Mouse (Mus musculus) forebrain, postnatal 0 days (tissue): ENCODE results near the gene Mgp. TPM values are rescaled to one million over a fixed set of nuclear protein-coding genes. Genes with fewer than 3 reads are reported as not detected.

ENCODE experiments used
- ATAC-seq: fragments of 200-750 bp; cut with Nextera tagmentation; 2 replicates; pipeline ENCODE4 v1.8.0; 2017; ENCODE audit warnings: mild to moderate bottlenecking, moderate library complexity
- DNase-seq: peaks from one replicate; pipeline ENCODE4 v3.0.0-alpha.2; 2015
- H3K27ac ChIP-seq: fragments of 300-500 bp; sonication (generic); 2 replicates; pipeline ENCODE4 v1.5.1; 2014; ENCODE audit warnings: low read depth, mild to moderate bottlenecking, antibody characterized with exemption, low read length, moderate library complexity, mixed read lengths
- H3K27me3 ChIP-seq: fragments of 300-500 bp; sonication (generic); 2 replicates; pipeline ENCODE4 v1.6.1; 2014; ENCODE audit warnings: mild to moderate bottlenecking, low read length, mixed read lengths; ENCODE audit not compliant: insufficient read depth
- H3K36me3 ChIP-seq: fragments of 300-500 bp; sonication (generic); 2 replicates; pipeline ENCODE4 v1.6.1; 2014; ENCODE audit warnings: mild to moderate bottlenecking, moderate library complexity; ENCODE audit not compliant: insufficient read depth
- H3K4me1 ChIP-seq: fragments of 300-500 bp; sonication (generic); 2 replicates; pipeline ENCODE4 v1.6.1; 2014; ENCODE audit warnings: antibody characterized with exemption; ENCODE audit not compliant: insufficient read depth
- H3K4me2 ChIP-seq: fragments of 300-500 bp; sonication (generic); 2 replicates; pipeline ENCODE4 v1.6.1; 2014; ENCODE audit warnings: low read depth, mild to moderate bottlenecking, moderate library complexity
- H3K4me3 ChIP-seq: fragments of 300-500 bp; sonication (generic); 2 replicates; pipeline ENCODE4 v1.5.1; 2014; ENCODE audit warnings: low read depth, low read length, mixed read lengths
- H3K9ac ChIP-seq: fragments of 300-500 bp; sonication (generic); 2 replicates; pipeline ENCODE4 v1.6.1; 2014; ENCODE audit warnings: mild to moderate bottlenecking
- H3K9me3 ChIP-seq: fragments of 300-500 bp; sonication (generic); 2 replicates; pipeline ENCODE4 v1.6.1; 2016; ENCODE audit warnings: low read length
- CTCF ChIP-seq: sonication (generic); IDR thresholded peaks from 2 replicates; pipeline ENCODE4 v1.5.1; 2016; ENCODE audit warnings: antibody characterized with exemption, control low read depth, low read depth
- WGBS: fragments of 180-500 bp; shearing (Covaris S2); extraction: QIAGEN DNeasy Blood & Tissue Kit; methylation state at CpG from one replicate; pipeline ENCODE4 v1.1.7; 2014; 5-methylcytosine and 5-hydroxymethylcytosine counted together
- polyA plus RNA-seq: library from polyadenylated mRNA; unstranded; fragments of >200 nt; fragmentation: Nextera tagmentation; extraction: Ambion mirVana; gene quantifications from 2 replicates; pipeline ENCODE4 v1.2.1, GENCODE M21; 2015
- total RNA-seq: library from RNA; depleted of rRNA; stranded (reverse); fragments of >200 nt; gene quantifications from 2 replicates; pipeline ENCODE4 v1.2.3, GENCODE M21; 2014

The Mgp gene
- total and polyA plus RNA-seq, 2 experiments from 2014 or later: 31.2 to 39.9 TPM

GRCm38 (mm10) chr6:136844903-136845302, 30.7 kb downstream of the Mgp start:
- H3K27me3 ChIP-seq: no peaks in the 10 kb centered on the region
- WGBS: 47% methylated on average over 2 of the region's 2 CpGs

GRCm38 (mm10) chr6:136837323-136837722, 38.3 kb downstream of the Mgp start:
- TF ChIP-seq CTCF: no peak
- Histone ChIP-seq H3K9ac (no peak overlapping the region), H3K36me3 (no peaks in the 10 kb centered on the region), H3K9me3 (no peaks in the 10 kb centered on the region), H3K4me2 (no peak overlapping the region), H3K4me3 (no peak overlapping the region), H3K27ac (no peak overlapping the region), H3K27me3 (no peaks in the 10 kb centered on the region; the same call in 1 of the 2 replicates), H3K4me1 (no peaks in the 10 kb centered on the region)
- DNase-seq: no peak
- 78% methylated on average over 3 of the region's 3 CpGs for WGBS
- ATAC-seq: no peak

More at GRCm38 (mm10) chr6:136844903-136845302, 30.7 kb downstream of the Mgp start:
- Histone ChIP-seq H3K27ac (no peak overlapping the region), H3K4me1 (no peaks in the 10 kb centered on the region), H3K4me2 (no peak overlapping the region), H3K9ac (no peak overlapping the region), H3K4me3 (no peak overlapping the region), H3K9me3 (no peaks in the 10 kb centered on the region), H3K36me3 (no peaks in the 10 kb centered on the region)
- DNase-seq (no peak), ATAC-seq (no peak)
- no peak for TF ChIP-seq CTCF

DNA sequence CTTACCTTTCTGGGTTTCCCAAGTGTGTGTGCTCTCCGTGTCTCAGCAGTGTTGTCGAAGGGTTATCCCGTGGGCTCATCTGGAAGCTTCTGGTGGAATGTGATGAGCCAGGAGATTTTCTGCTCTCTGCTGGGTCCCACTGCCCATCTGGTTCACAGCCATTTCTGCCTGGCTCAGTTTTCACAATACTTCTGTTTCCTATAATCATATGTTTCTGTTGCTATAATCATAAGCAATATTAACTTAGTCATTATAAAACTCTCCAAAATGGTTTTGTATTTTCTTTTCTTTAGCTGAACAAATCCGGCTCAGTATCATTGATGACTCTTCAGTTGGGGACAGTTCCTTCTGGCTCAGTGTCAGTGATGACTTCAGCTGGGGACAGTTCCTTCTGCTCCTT, 40.3 kb downstream of the Mgp start, which contains the start of gene Smco3:
TSS of gene Smco3 (minus strand) at position 101 of the 400 bp plus-strand sequence.
- no peak within 1 kb of the TSS for H3K27ac ChIP-seq
- TF ChIP-seq CTCF: no peak
- H3K9ac ChIP-seq: no peak within 1 kb of the TSS
- no peaks in the 10 kb centered on the region for H3K4me1 ChIP-seq
- no peaks in the 10 kb centered on the region; the same call in none of the 2 replicates for H3K27me3 ChIP-seq
- no peaks in the 10 kb centered on the region for H3K36me3 ChIP-seq
- H3K9me3 ChIP-seq: no peaks in the 10 kb centered on the region
- DNase-seq (no peak), ATAC-seq (no peak)
- 69% methylated on average over 4 of the region's 4 CpGs for whole genome bisulfite sequencing
- no peak within 1 kb of the TSS for H3K4me2 ChIP-seq
- 0 out of 2 replicates have a peak within 1 kb of the TSS, but pooled peaks have one; percentile 7 for H3K4me3 ChIP-seq

GRCm38 (mm10) chr6:136831712-136832111, 43.9 kb downstream of the Mgp start:
- Histone ChIP-seq H3K27ac (no peak overlapping the region), H3K36me3 (no peaks in the 10 kb centered on the region), H3K9me3 (no peaks in the 10 kb centered on the region), H3K4me1 (peaks cover 8% of the 10 kb centered on the region), H3K4me2 (no peak overlapping the region), H3K9ac (no peak overlapping the region), H3K4me3 (no peak overlapping the region), H3K27me3 (no peaks in the 10 kb centered on the region; the same call in none of the 2 replicates)
- DNase-seq (no peak), ATAC-seq (no peak)
- no peak for TF ChIP-seq CTCF
- WGBS: 74% methylated on average over 5 of the region's 5 CpGs

GRCm38 (mm10) chr6:136828681-136829080, 46.9 kb downstream of the Mgp start:
- Histone ChIP-seq H3K36me3 (peaks cover 10% of the 10 kb centered on the region), H3K4me1 (peaks cover 8% of the 10 kb centered on the region), H3K27me3 (no peaks in the 10 kb centered on the region; the same call in 1 of the 2 replicates), H3K4me3 (peak overlapping the region; percentile 100), H3K27ac (peak overlapping the region; percentile 88), H3K9ac (peak overlapping the region; percentile 39), H3K9me3 (no peaks in the 10 kb centered on the region), H3K4me2 (peak overlapping the region; percentile 55)
- TF ChIP-seq CTCF: no peak
- WGBS: 34% methylated on average over 4 of the region's 4 CpGs
- DNase-seq (no peak), ATAC-seq (no peak)

- WGBS: under 1% methylated on average over 45 of the region's 45 CpGs
- no peaks in the 10 kb centered on the region for H3K9me3 ChIP-seq
- TF ChIP-seq CTCF: peak; percentile 70
Measured at GRCm38 (mm10) chr6:136827881-136828561, 47.6 kb downstream of the Mgp start, which contains the start of gene Wbp11. TSS of gene Wbp11 (minus strand) at chr6:136828233.

GRCm38 (mm10) chr6:136827516-136827880, 48.1 kb downstream of the Mgp start, which contains the start of gene BC049715:
TSS of gene BC049715 (plus strand) at chr6:136827626.
- peak; percentile 4 for ATAC-seq
- WGBS: under 1% methylated on average over 34 of the region's 34 CpGs
- Histone ChIP-seq H3K27me3 (no peaks in the 10 kb centered on the region; the same call in 1 of the 2 replicates), H3K36me3 (peaks cover 17% of the 10 kb centered on the region), H3K4me1 (peaks cover 8% of the 10 kb centered on the region), H3K27ac (peak within 1 kb of the TSS; percentile 88), H3K9me3 (no peaks in the 10 kb centered on the region), H3K4me3 (peak within 1 kb of the TSS; percentile 100), H3K9ac (peak within 1 kb of the TSS; percentile 99), H3K4me2 (peak within 1 kb of the TSS; percentile 70)
- DNase-seq: peak; percentile 30
- TF ChIP-seq CTCF: no peak

More at GRCm38 (mm10) chr6:136827881-136828561, 47.6 kb downstream of the Mgp start, which contains the start of gene Wbp11:
- DNase-seq: peak; percentile 98
- H3K4me2 ChIP-seq: peak within 1 kb of the TSS; percentile 70
- peaks cover 8% of the 10 kb centered on the region for H3K4me1 ChIP-seq
- H3K4me3 ChIP-seq: peak within 1 kb of the TSS; percentile 100
- H3K36me3 ChIP-seq: peaks cover 12% of the 10 kb centered on the region
- no peaks in the 10 kb centered on the region; the same call in 1 of the 2 replicates for H3K27me3 ChIP-seq
- ATAC-seq: peak; percentile 100
- peak within 1 kb of the TSS; percentile 88 for H3K27ac ChIP-seq
- H3K9ac ChIP-seq: peak within 1 kb of the TSS; percentile 99
